Mouse (Mus musculus) stomach, embryonic 16.5 days (tissue): ENCODE data around the gene Prokr1. TPM values are rescaled to one million over a fixed set of nuclear protein-coding genes. Genes with fewer than 3 reads are reported as not detected.

Experiments
- ATAC-seq: fragments of 200-750 bp; cut with Nextera tagmentation; 2 replicates; pipeline ENCODE4 v1.8.0; 2017; ENCODE audit warnings: moderate number of reproducible peaks, moderate TSS enrichment; ENCODE audit not compliant: insufficient read depth, low FRiP score
- H3K27ac ChIP-seq: fragments of 300-500 bp; sonication (generic); 2 replicates; pipeline ENCODE4 v1.5.1; 2014; ENCODE audit warnings: low read length
- H3K27me3 ChIP-seq: fragments of 300-500 bp; sonication (generic); 2 replicates; pipeline ENCODE4 v1.6.1; 2014; ENCODE audit warnings: low read length, control low read depth, mixed read lengths; ENCODE audit not compliant: control insufficient read depth, insufficient read depth
- H3K36me3 ChIP-seq: fragments of 300-500 bp; sonication (generic); 2 replicates; pipeline ENCODE4 v1.6.1; 2014; ENCODE audit warnings: low read length; ENCODE audit not compliant: control insufficient read depth, insufficient read depth
- H3K4me1 ChIP-seq: fragments of 300-500 bp; sonication (generic); 2 replicates; pipeline ENCODE4 v1.6.1; 2014; ENCODE audit warnings: low read length, control low read depth, mixed read lengths; ENCODE audit not compliant: control insufficient read depth, insufficient read depth
- H3K4me2 ChIP-seq: fragments of 300-500 bp; sonication (generic); 2 replicates; pipeline ENCODE4 v1.6.1; 2014; ENCODE audit warnings: low read depth, low read length, mixed read lengths
- H3K4me3 ChIP-seq: fragments of 300-500 bp; sonication (generic); replicated peaks from 2 replicates; pipeline ENCODE4 v1.5.1; 2014; ENCODE audit warnings: mild to moderate bottlenecking, low read length
- H3K9ac ChIP-seq: fragments of 300-500 bp; sonication (generic); 2 replicates; pipeline ENCODE4 v1.6.1; 2014; ENCODE audit warnings: low read length
- H3K9me3 ChIP-seq: fragments of 300-500 bp; sonication (generic); replicated peaks from 2 replicates; pipeline ENCODE4 v1.6.1; 2016; ENCODE audit warnings: low read length, control low read depth; ENCODE audit not compliant: control insufficient read depth
- WGBS: fragments of 180-500 bp; shearing (Covaris S2); extraction: QIAGEN DNeasy Blood & Tissue Kit; methylation state at CpG from one replicate; pipeline ENCODE4 v1.1.7; 2014; 5-methylcytosine and 5-hydroxymethylcytosine counted together
- polyA plus RNA-seq: library from polyadenylated mRNA; unstranded; fragments of >200 nt; fragmentation: Nextera tagmentation; extraction: Ambion mirVana; gene quantifications from 2 replicates; pipeline ENCODE4 v1.2.1, GENCODE M21; 2015

Prokr1 gene
- polyA plus RNA-seq, 1 experiment from 2014 or later = 3.2 TPM

DNA sequence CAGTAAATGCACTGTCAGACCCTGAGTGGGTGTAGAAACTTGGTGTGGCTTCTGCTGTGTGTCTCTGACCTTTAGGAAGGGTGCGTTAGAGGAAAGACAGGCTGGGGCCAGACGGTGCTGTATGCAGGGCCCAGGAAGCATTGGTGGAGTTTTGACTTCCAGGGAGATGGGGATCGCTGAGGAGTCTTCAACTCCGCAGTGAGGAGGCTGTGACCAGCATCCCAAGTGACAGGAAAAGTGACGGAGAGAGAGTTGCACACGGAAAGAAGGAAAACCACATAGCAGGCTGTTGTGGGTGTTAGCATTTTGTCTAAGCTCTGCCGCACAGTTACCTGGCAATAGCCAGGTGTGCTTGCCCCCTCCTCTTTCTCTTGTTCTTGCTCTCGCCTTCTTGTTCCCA lies 54.3 kb downstream of the Prokr1 start:
- no peak for ATAC-seq
- H3K4me2 ChIP-seq = no peak overlapping the region
- H3K4me3 ChIP-seq = no peak overlapping the region
- no peaks in the 10 kb centered on the region for H3K9me3 ChIP-seq
- 64% methylated on average over 8 of the region's 8 CpGs for WGBS
- no peak overlapping the region for H3K27ac ChIP-seq
- H3K4me1 ChIP-seq = no peaks in the 10 kb centered on the region; the same call in 1 of the 2 replicates
- H3K27me3 ChIP-seq = no peaks in the 10 kb centered on the region
- no peak overlapping the region for H3K9ac ChIP-seq
- H3K36me3 ChIP-seq = no peaks in the 10 kb centered on the region

DNA sequence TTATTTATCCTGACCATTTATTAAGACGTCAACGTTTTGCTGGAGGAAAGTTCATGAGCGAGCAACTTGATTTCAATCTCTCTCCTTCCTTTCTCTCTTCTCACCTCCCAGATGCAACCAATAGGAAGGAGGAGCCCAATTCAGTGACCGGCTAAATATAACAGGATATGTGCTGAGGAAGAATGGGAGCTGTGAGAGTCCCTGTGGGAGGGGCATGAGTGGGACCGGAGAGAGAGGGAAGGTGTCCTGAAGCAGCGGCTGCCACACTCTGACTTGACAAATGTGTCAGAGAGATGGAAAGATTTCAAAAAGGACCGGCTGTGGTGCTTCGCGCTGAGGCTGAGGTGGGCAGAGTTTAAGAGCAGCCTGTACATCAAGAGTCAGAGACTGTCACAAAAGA lies 54.9 kb downstream of the Prokr1 start:
- ATAC-seq = no peak
- Histone ChIP-seq H3K27me3 (no peaks in the 10 kb centered on the region), H3K36me3 (no peaks in the 10 kb centered on the region), H3K27ac (no peak overlapping the region), H3K4me3 (no peak overlapping the region), H3K9me3 (no peaks in the 10 kb centered on the region), H3K4me2 (no peak overlapping the region), H3K4me1 (no peaks in the 10 kb centered on the region; the same call in 1 of the 2 replicates), H3K9ac (no peak overlapping the region)
- 36% methylated on average over 9 of the region's 9 CpGs for WGBS

DNA sequence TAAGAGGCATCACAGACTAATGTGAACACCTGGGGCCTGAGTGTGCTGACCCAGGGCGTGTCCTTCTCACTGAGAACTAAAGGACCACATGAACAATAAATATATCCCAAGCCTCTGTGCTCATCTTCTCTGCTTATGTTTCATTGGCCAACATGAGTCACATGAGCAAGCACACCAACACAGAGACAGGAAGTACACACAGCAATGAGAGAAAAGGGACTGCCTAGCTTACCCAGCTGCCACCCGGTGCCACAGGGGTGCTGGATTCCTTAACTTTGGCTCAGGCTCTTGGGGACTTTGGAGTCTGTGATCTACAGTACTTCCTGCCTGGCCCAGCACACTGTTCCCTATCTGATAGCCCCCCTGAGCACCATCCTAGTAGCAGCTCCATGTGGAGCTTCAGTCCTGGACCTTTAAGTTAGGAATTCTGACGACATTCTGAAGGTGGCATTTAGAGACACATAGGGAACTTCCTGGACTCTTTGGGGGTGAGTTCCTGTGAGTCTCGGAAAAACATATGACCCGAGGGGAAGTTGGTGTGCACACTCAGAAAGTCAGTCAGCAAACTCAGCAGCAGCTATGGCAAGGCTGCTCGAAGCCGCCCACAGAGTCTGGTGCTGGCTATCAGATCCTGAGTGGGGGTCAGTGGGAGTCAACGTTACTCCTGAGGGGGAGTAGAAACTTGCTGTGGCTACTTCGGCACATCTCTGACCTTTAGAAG lies 55.5 kb downstream of the Prokr1 start:
- H3K27me3 ChIP-seq = no peaks in the 10 kb centered on the region
- ATAC-seq = no peak
- no peaks in the 10 kb centered on the region for H3K9me3 ChIP-seq
- no peaks in the 10 kb centered on the region; the same call in 1 of the 2 replicates for H3K4me1 ChIP-seq
- no peak overlapping the region for H3K27ac ChIP-seq
- H3K36me3 ChIP-seq = no peaks in the 10 kb centered on the region
- H3K9ac ChIP-seq = no peak overlapping the region
- no peak overlapping the region for H3K4me3 ChIP-seq
- H3K4me2 ChIP-seq = no peak overlapping the region
- WGBS = 67% methylated on average over 9 of the region's 9 CpGs

GRCm38 (mm10) chr6:87532953-87533710 lies 57.4 kb downstream of the Prokr1 start, which contains the start of gene Arhgap25:
Gene Arhgap25, minus strand, starts transcription at chr6:87533259.
- 49% methylated on average over 14 of the region's 14 CpGs for WGBS
- 0 out of 2 replicates have a peak within 1 kb of the TSS, but pooled peaks have one; percentile 21 for H3K4me2 ChIP-seq
- no peak within 1 kb of the TSS; the same call in 1 of the 2 replicates for H3K27ac ChIP-seq
- H3K9ac ChIP-seq = no peak within 1 kb of the TSS
- no peaks in the 10 kb centered on the region for H3K9me3 ChIP-seq
- no peaks in the 10 kb centered on the region for H3K27me3 ChIP-seq
- H3K4me3 ChIP-seq = no peak within 1 kb of the TSS
- no peaks in the 10 kb centered on the region; the same call in 1 of the 2 replicates for H3K4me1 ChIP-seq
- H3K36me3 ChIP-seq = no peaks in the 10 kb centered on the region
- ATAC-seq = no peak

- Histone ChIP-seq H3K4me1 (no peaks in the 10 kb centered on the region; the same call in 1 of the 2 replicates), H3K9me3 (no peaks in the 10 kb centered on the region), H3K4me2 (no peak overlapping the region), H3K27ac (no peak overlapping the region), H3K36me3 (no peaks in the 10 kb centered on the region), H3K27me3 (no peaks in the 10 kb centered on the region), H3K4me3 (no peak overlapping the region), H3K9ac (no peak overlapping the region)
- no peak for ATAC-seq
- 75% methylated on average over 2 of the region's 2 CpGs for WGBS
Observed at GRCm38 (mm10) chr6:87531456-87532015, 59.0 kb downstream of the Prokr1 start.

DNA sequence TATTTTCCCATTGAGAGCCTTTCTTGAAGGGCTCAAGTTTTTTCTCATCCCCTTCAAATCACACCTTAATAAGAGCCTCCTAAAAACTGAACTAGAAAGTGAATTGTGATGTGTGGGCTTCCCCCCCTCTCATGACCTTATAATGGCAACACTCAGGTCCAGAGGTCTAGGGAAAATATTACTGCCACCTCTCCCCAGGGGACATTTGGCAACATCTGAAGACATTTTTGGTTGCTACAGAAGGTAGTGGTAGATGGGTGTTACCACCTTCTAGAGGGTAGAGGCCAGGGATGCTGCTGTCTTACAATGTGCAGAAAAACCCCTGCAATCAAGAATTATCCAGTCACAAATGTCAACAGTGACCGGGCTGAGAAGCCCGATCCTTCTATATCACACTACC lies 60.2 kb downstream of the Prokr1 start:
- Histone ChIP-seq H3K9me3 (no peaks in the 10 kb centered on the region), H3K4me3 (no peak overlapping the region), H3K4me2 (no peak overlapping the region), H3K36me3 (no peaks in the 10 kb centered on the region), H3K4me1 (no peaks in the 10 kb centered on the region; the same call in 1 of the 2 replicates), H3K9ac (no peak overlapping the region), H3K27me3 (no peaks in the 10 kb centered on the region), H3K27ac (no peak overlapping the region)
- ATAC-seq = no peak
- WGBS = 61% methylated on average over 2 of the region's 2 CpGs

Other genes starting within 250 kb of the Prokr1 start
- 6.3 and 21.0 TPM in 2 replicates for gene Gkn1, start 239.8 kb downstream of the Prokr1 start, polyA plus RNA-seq
- gene Gkn2, start 217.4 kb downstream of the Prokr1 start, polyA plus RNA-seq = 9.3 and 29.6 TPM in 2 replicates
- gene Gkn3, start 201.8 kb downstream of the Prokr1 start, polyA plus RNA-seq = 8.3 and 14.5 TPM in 2 replicates
- gene Bmp10, start 161.7 kb downstream of the Prokr1 start, polyA plus RNA-seq = not detected in 2 replicates
- gene Arhgap25, start 57.5 kb downstream of the Prokr1 start, polyA plus RNA-seq = 6.4 and 8.2 TPM in 2 replicates
- 14.2 and 15.5 TPM in 2 replicates for gene Aplf, start 81.5 kb upstream of the Prokr1 start, polyA plus RNA-seq
- 0.90 and 1.3 TPM in 2 replicates for gene Efcc1, start 140.1 kb upstream of the Prokr1 start, polyA plus RNA-seq
- gene Gp9, start 187.3 kb upstream of the Prokr1 start, polyA plus RNA-seq = 1.2 and 1.4 TPM in 2 replicates
- 8.9 and 10.7 TPM in 2 replicates for gene Rab43, start 221.4 kb upstream of the Prokr1 start, polyA plus RNA-seq
- gene Gm45140, start 245.1 kb upstream of the Prokr1 start, polyA plus RNA-seq = 3.0 and 6.1 TPM in 2 replicates
- 40.1 and 48.1 TPM in 2 replicates for gene Isy1, start 248.1 kb upstream of the Prokr1 start, polyA plus RNA-seq